Mouse (Mus musculus): Measurements from ENCODE around the gene Ube2i. TPM values are rescaled to one million over a fixed set of nuclear protein-coding genes. Genes with fewer than 3 reads are reported as not detected.

The Ube2i gene
- 213 and 244 TPM in 2 replicates for total RNA-seq (2023)

GRCm38 (mm10) chr17:25274571-25275346 is at the start of gene Ube2i:
Ube2i (minus strand) TSS chr17:25274622.

GRCm38 (mm10) chr17:25318354-25318753 is 43.9 kb upstream of the Ube2i start, which contains the start of gene Prss29:
Prss29 (plus strand) TSS chr17:25318654.

GRCm38 (mm10) chr17:25308346-25308745 is 33.9 kb upstream of the Ube2i start, which contains the start of gene Prss28:
Prss28 (plus strand) TSS chr17:25308646.

GRCm38 (mm10) chr17:25298094-25298493 is 23.7 kb upstream of the Ube2i start, which contains the start of gene Prss34:
Prss34 (plus strand) TSS chr17:25298394.

GRCm38 (mm10) chr17:25256140-25256754 is 18.2 kb downstream of the Ube2i start, which contains the start of gene Baiap3:
Baiap3 (minus strand) TSS chr17:25256364.

GRCm38 (mm10) chr17:25239695-25240636 is 34.5 kb downstream of the Ube2i start, which contains the start of the genes Gnptg and Tsr3:
Gnptg (minus strand) TSS chr17:25240124.
Tsr3 (plus strand) TSS chr17:25240170.

Other genes with a start within 250 kb of the Ube2i start
- not detected in 2 replicates for gene Tmem204, start 191.0 kb downstream of the Ube2i start, total RNA-seq (2023)
- gene Telo2, start 158.7 kb downstream of the Ube2i start, total RNA-seq (2023): 5.9 and 8.6 TPM in 2 replicates
- not detected in 2 replicates for gene Ptx4, start 153.9 kb downstream of the Ube2i start, total RNA-seq (2023)
- gene Clcn7, start 141.2 kb downstream of the Ube2i start, total RNA-seq (2023): 17.0 and 29.6 TPM in 2 replicates
- not detected in 2 replicates for gene Ccdc154, start 112.2 kb downstream of the Ube2i start, total RNA-seq (2023)
- not detected in 2 replicates for gene Gm38655, start 99.2 kb downstream of the Ube2i start, total RNA-seq (2023)
- gene BC003965, start 90.1 kb downstream of the Ube2i start, total RNA-seq (2023): 5.5 and 6.8 TPM in 2 replicates
- 18.6 and 26.5 TPM in 2 replicates for gene Unkl, start 86.2 kb downstream of the Ube2i start, total RNA-seq (2023)
- gene Gnptg, start 34.5 kb downstream of the Ube2i start, total RNA-seq (2023): 12.1 and 18.8 TPM in 2 replicates
- 5.8 and 8.9 TPM in 2 replicates for gene Tsr3, start 34.5 kb downstream of the Ube2i start, total RNA-seq (2023)
- gene Baiap3, start 18.3 kb downstream of the Ube2i start, total RNA-seq (2023): 4.4 and 6.8 TPM in 2 replicates
- 80.0 and 94.6 TPM in 2 replicates for gene Prss34, start 23.8 kb upstream of the Ube2i start, total RNA-seq (2023)
- gene Prss28, start 34.0 kb upstream of the Ube2i start, total RNA-seq (2023): not detected in 2 replicates
- not detected in 2 replicates for gene Prss29, start 44.0 kb upstream of the Ube2i start, total RNA-seq (2023)
- gene Tpsab1, start 70.9 kb upstream of the Ube2i start, total RNA-seq (2023): not detected in 2 replicates
- not detected in 2 replicates for gene Tpsb2, start 91.7 kb upstream of the Ube2i start, total RNA-seq (2023)
- gene Tpsg1, start 94.7 kb upstream of the Ube2i start, total RNA-seq (2023): not detected in 2 replicates
- 0.19 and 0.25 TPM in 2 replicates for gene Cacna1h, start 159.2 kb upstream of the Ube2i start, total RNA-seq (2023)
- not detected in 2 replicates for gene Tekt4, start 180.0 kb upstream of the Ube2i start, total RNA-seq (2023)
- gene Sstr5, start 222.7 kb upstream of the Ube2i start, total RNA-seq (2023): not detected in 2 replicates